Mouse (Mus musculus): ENCODE data around the gene Crabp1.

- no peak for TF ChIP-seq POLR2A (IDR thresholded peaks at IDR 0.05; ENCODE audit: borderline replicate concordance, control insufficient read depth, low read depth, low read length)
- TF ChIP-seq CTCF (IDR thresholded peaks at IDR 0.05; ENCODE audit: control insufficient read depth, insufficient read depth, low read length) = no peak
Observed at GRCm38 (mm10) chr9:54715776-54716175, 48.8 kb upstream of the Crabp1 start.

Measured in bone marrow, adult 2 months (tissue).